Mouse (Mus musculus) embryonic facial prominence, embryonic 14.5 days (tissue): ENCODE measurements around the gene En1. TPM values are rescaled to one million over a fixed set of nuclear protein-coding genes. Genes with fewer than 3 reads are reported as not detected.

ENCODE experiments used
- ATAC-seq: fragments of 200-750 bp; cut with Nextera tagmentation; 2 replicates; pipeline ENCODE4 v1.8.0; 2017; ENCODE audit warnings: low read depth, moderate number of reproducible peaks, moderate TSS enrichment
- DNase-seq: peaks from one replicate; pipeline ENCODE4 v3.0.0-alpha.2; 2015; ENCODE audit warnings: low spot score
- H3K27ac ChIP-seq: fragments of 300-500 bp; sonication (generic); replicated peaks from 2 replicates; pipeline ENCODE4 v1.5.1; 2014; ENCODE audit warnings: low read depth, mild to moderate bottlenecking, low read length, moderate library complexity
- H3K27me3 ChIP-seq: fragments of 300-500 bp; sonication (generic); replicated peaks from 2 replicates; pipeline ENCODE4 v1.6.1; 2014; ENCODE audit warnings: low read length; ENCODE audit not compliant: control insufficient read depth, insufficient read depth
- H3K36me3 ChIP-seq: fragments of 300-500 bp; sonication (generic); 2 replicates; pipeline ENCODE4 v1.6.1; 2014; ENCODE audit warnings: low read length, mixed read lengths; ENCODE audit not compliant: control insufficient read depth, insufficient read depth
- H3K4me1 ChIP-seq: fragments of 300-500 bp; sonication (generic); 2 replicates; pipeline ENCODE4 v1.6.1; 2014; ENCODE audit warnings: antibody characterized with exemption, low read length; ENCODE audit not compliant: control insufficient read depth, insufficient read depth
- H3K4me2 ChIP-seq: fragments of 300-500 bp; sonication (generic); 2 replicates; pipeline ENCODE4 v1.6.1; 2014; ENCODE audit warnings: low read depth, mild to moderate bottlenecking, low read length, moderate library complexity, mixed read lengths
- H3K4me3 ChIP-seq: fragments of 300-500 bp; sonication (generic); 2 replicates; pipeline ENCODE4 v1.5.1; 2014; ENCODE audit warnings: low read depth, mild to moderate bottlenecking, low read length
- H3K9ac ChIP-seq: fragments of 300-500 bp; sonication (generic); 2 replicates; pipeline ENCODE4 v1.6.1; 2014; ENCODE audit warnings: low read depth, mild to moderate bottlenecking, low read length, moderate library complexity, mixed read lengths
- H3K9me3 ChIP-seq: fragments of 300-500 bp; sonication (generic); 2 replicates; pipeline ENCODE4 v1.6.1; 2016; ENCODE audit warnings: low read length; ENCODE audit not compliant: control insufficient read depth
- WGBS: fragments of 180-500 bp; shearing (Covaris S2); extraction: QIAGEN DNeasy Blood & Tissue Kit; methylation state at CpG from one replicate; pipeline ENCODE4 v1.1.7; 2014; 5-methylcytosine and 5-hydroxymethylcytosine counted together
- polyA plus RNA-seq: library from polyadenylated mRNA; unstranded; fragments of >200 nt; fragmentation: Nextera tagmentation; extraction: Ambion mirVana; gene quantifications from 2 replicates; pipeline ENCODE4 v1.2.1, GENCODE M21; 2014

En1 gene
- polyA plus RNA-seq, 1 experiment from 2014 or later, result 2.0 TPM

- Histone ChIP-seq H3K27me3 (peaks cover 94% of the 10 kb centered on the region), H3K36me3 (no peaks in the 10 kb centered on the region), H3K4me3 (peak overlapping the region; percentile 52), H3K27ac (no peak overlapping the region), H3K4me1 (peaks cover 4% of the 10 kb centered on the region; the same call in 1 of the 2 replicates), H3K9me3 (no peaks in the 10 kb centered on the region), H3K9ac (peak overlapping the region; percentile 68), H3K4me2 (peak overlapping the region; percentile 84)
- DNase-seq (no peak), ATAC-seq (no peak)
- under 1% methylated on average over 23 of the region's 35 CpGs for WGBS
Observed at GRCm38 (mm10) chr1:120603656-120604051, 1.4 kb downstream of the En1 start.

GRCm38 (mm10) chr1:120604431-120605142 lies 2.4 kb downstream of the En1 start:
- H3K27ac ChIP-seq, result no peak overlapping the region
- peaks cover 4% of the 10 kb centered on the region; the same call in 1 of the 2 replicates for H3K4me1 ChIP-seq
- 10% methylated on average over 29 of the region's 30 CpGs for WGBS
- peak overlapping the region; percentile 52 for H3K4me3 ChIP-seq
- H3K4me2 ChIP-seq, result peak overlapping the region; percentile 84
- H3K9me3 ChIP-seq, result no peaks in the 10 kb centered on the region
- no peaks in the 10 kb centered on the region for H3K36me3 ChIP-seq
- peaks cover 95% of the 10 kb centered on the region for H3K27me3 ChIP-seq
- DNase-seq (no peak), ATAC-seq (no peak)
- H3K9ac ChIP-seq, result peak overlapping the region; percentile 68

GRCm38 (mm10) chr1:120605143-120605435 lies 2.9 kb downstream of the En1 start:
- DNase-seq (no peak), ATAC-seq (no peak)
- Histone ChIP-seq H3K36me3 (no peaks in the 10 kb centered on the region), H3K4me2 (peak overlapping the region; percentile 84), H3K27me3 (peaks cover 95% of the 10 kb centered on the region), H3K4me1 (peaks cover 4% of the 10 kb centered on the region; the same call in 1 of the 2 replicates), H3K9ac (peak overlapping the region; percentile 57; the same call in 1 of the 2 replicates), H3K9me3 (no peaks in the 10 kb centered on the region), H3K27ac (no peak overlapping the region), H3K4me3 (peak overlapping the region; percentile 52)
- 4% methylated on average over 8 of the region's 8 CpGs for whole genome bisulfite sequencing

GRCm38 (mm10) chr1:120605521-120606310 lies 3.5 kb downstream of the En1 start:
- no peak overlapping the region; the same call in 1 of the 2 replicates for H3K9ac ChIP-seq
- peak overlapping the region; percentile 52 for H3K4me3 ChIP-seq
- no peak for DNase-seq

GRCm38 (mm10) chr1:120606641-120607575 lies 4.7 kb downstream of the En1 start:
- Histone ChIP-seq H3K4me2 (peak overlapping the region; percentile 84), H3K4me1 (peaks cover 4% of the 10 kb centered on the region; the same call in 1 of the 2 replicates), H3K36me3 (no peaks in the 10 kb centered on the region), H3K27me3 (peaks cover 96% of the 10 kb centered on the region), H3K9ac (peak overlapping the region; percentile 46), H3K4me3 (peak overlapping the region; percentile 52), H3K27ac (no peak overlapping the region), H3K9me3 (no peaks in the 10 kb centered on the region)
- DNase-seq, result no peak
- WGBS, result 3% methylated on average over 52 of the region's 52 CpGs
- ATAC-seq, result 0 out of 2 replicates have a peak, but pooled peaks have one; percentile 24

More at GRCm38 (mm10) chr1:120605521-120606310, 3.5 kb downstream of the En1 start:
- H3K4me1 ChIP-seq, result peaks cover 4% of the 10 kb centered on the region; the same call in 1 of the 2 replicates
- ATAC-seq, result no peak
- WGBS, result 21% methylated on average over 6 of the region's 6 CpGs
- no peaks in the 10 kb centered on the region for H3K36me3 ChIP-seq
- no peaks in the 10 kb centered on the region for H3K9me3 ChIP-seq
- no peak overlapping the region for H3K27ac ChIP-seq
- H3K4me2 ChIP-seq, result peak overlapping the region; percentile 84
- H3K27me3 ChIP-seq, result peaks cover 96% of the 10 kb centered on the region

GRCm38 (mm10) chr1:120607576-120608400 lies 5.6 kb downstream of the En1 start:
- Histone ChIP-seq H3K9me3 (no peaks in the 10 kb centered on the region), H3K27ac (no peak overlapping the region), H3K9ac (no peak overlapping the region), H3K36me3 (no peaks in the 10 kb centered on the region), H3K4me2 (peak overlapping the region; percentile 84; the same call in 1 of the 2 replicates), H3K4me3 (no peak overlapping the region), H3K27me3 (peaks cover 97% of the 10 kb centered on the region), H3K4me1 (no peaks in the 10 kb centered on the region)
- ATAC-seq, result no peak
- no peak for DNase-seq
- 16% methylated on average over 11 of the region's 11 CpGs for WGBS

GRCm38 (mm10) chr1:120608461-120608860 lies 6.2 kb downstream of the En1 start:
- Histone ChIP-seq H3K9me3 (no peaks in the 10 kb centered on the region), H3K4me3 (no peak overlapping the region), H3K27me3 (peaks cover 97% of the 10 kb centered on the region), H3K27ac (no peak overlapping the region), H3K36me3 (no peaks in the 10 kb centered on the region), H3K9ac (no peak overlapping the region), H3K4me2 (no peak overlapping the region), H3K4me1 (no peaks in the 10 kb centered on the region)
- 37% methylated on average over 3 of the region's 3 CpGs for WGBS
- DNase-seq (no peak), ATAC-seq (no peak)
